Mouse (Mus musculus): Measurements from ENCODE around the gene Tmcc2. TPM values are rescaled to one million over a fixed set of nuclear protein-coding genes. Genes with fewer than 3 reads are reported as not detected.

Gene Tmcc2
- polyA plus RNA-seq, 1 experiment = 35.2 TPM

GRCm38 (mm10) chr1:132327477-132327876 lies 63.6 kb downstream of the Tmcc2 start:
- H3K4me3 ChIP-seq = no peak overlapping the region
- TF ChIP-seq MYOD1 (IDR thresholded peaks at IDR 0.05; ENCODE audit: control insufficient read depth in 1 of 3, insufficient read length in 2 of 3, low read depth in 2 of 3) (no peak), POLR2A (IDR thresholded peaks at IDR 0.05; ENCODE audit: insufficient read length, low read depth) (no peak), E2F4 (IDR thresholded peaks at IDR 0.05; ENCODE audit: insufficient read depth) (no peak), USF1 (IDR thresholded peaks at IDR 0.05; ENCODE audit: low read depth) (no peak), SRF (IDR thresholded peaks at IDR 0.05; ENCODE audit: control insufficient read depth, insufficient read length, low read depth) (no peak), TCF3 (IDR thresholded peaks at IDR 0.05; ENCODE audit: insufficient read length, low read depth) (no peak), CEBPB (IDR thresholded peaks at IDR 0.05; ENCODE audit: insufficient read depth, poor library complexity, severe bottlenecking) (no peak), REST (IDR thresholded peaks at IDR 0.05; ENCODE audit: insufficient read depth, insufficient read length) (no peak), POLR2AphosphoS2 (IDR thresholded peaks at IDR 0.05; ENCODE audit: insufficient read length, low read depth) (no peak), MYOG (IDR thresholded peaks at IDR 0.05; ENCODE audit: control insufficient read depth in 1 of 3, insufficient read depth in 1 of 3, insufficient read length in 2 of 3, low read depth in 2 of 3) (no peak), TCF12 (IDR thresholded peaks at IDR 0.05; ENCODE audit: insufficient read depth, poor library complexity, severe bottlenecking) (no peak), MAX (IDR thresholded peaks at IDR 0.05; ENCODE audit: low read depth) (no peak)
- no peaks in the 10 kb centered on the region for H3K27me3 ChIP-seq (ENCODE audit: control insufficient read depth, insufficient read depth, insufficient read length)
- H3K4me2 ChIP-seq (ENCODE audit: low read depth) = no peak overlapping the region
- peaks cover 4% of the 10 kb centered on the region for H3K79me2 ChIP-seq (ENCODE audit: control insufficient read depth, insufficient read depth)
- no peak overlapping the region for H3ac ChIP-seq (ENCODE audit: control insufficient read depth, insufficient read length)
- H3K36me3 ChIP-seq (ENCODE audit: control insufficient read depth, insufficient read depth) = peaks cover 35% of the 10 kb centered on the region

GRCm38 (mm10) chr1:132326777-132327176 lies 64.3 kb downstream of the Tmcc2 start:
- H3K36me3 ChIP-seq (ENCODE audit: control insufficient read depth, insufficient read depth) = peaks cover 34% of the 10 kb centered on the region
- no peak overlapping the region for H3K4me2 ChIP-seq (ENCODE audit: low read depth)
- H3K4me3 ChIP-seq = no peak overlapping the region
- peaks cover 4% of the 10 kb centered on the region for H3K79me2 ChIP-seq (ENCODE audit: control insufficient read depth, insufficient read depth)
- H3K27me3 ChIP-seq (ENCODE audit: control insufficient read depth, insufficient read depth, insufficient read length) = no peaks in the 10 kb centered on the region
- H3ac ChIP-seq (ENCODE audit: control insufficient read depth, insufficient read length) = no peak overlapping the region
- TF ChIP-seq TCF3 (IDR thresholded peaks at IDR 0.05; ENCODE audit: insufficient read length, low read depth) (no peak), TCF12 (IDR thresholded peaks at IDR 0.05; ENCODE audit: insufficient read depth, poor library complexity, severe bottlenecking) (no peak), E2F4 (IDR thresholded peaks at IDR 0.05; ENCODE audit: insufficient read depth) (no peak), USF1 (IDR thresholded peaks at IDR 0.05; ENCODE audit: low read depth) (no peak)

GRCm38 (mm10) chr1:132322711-132323542 lies 68.2 kb downstream of the Tmcc2 start:
- H3ac ChIP-seq (ENCODE audit: control insufficient read depth, insufficient read length) = no peak overlapping the region
- H3K4me3 ChIP-seq = no peak overlapping the region
- peaks cover 14% of the 10 kb centered on the region for H3K36me3 ChIP-seq (ENCODE audit: control insufficient read depth, insufficient read depth)
- no peak overlapping the region for H3K4me2 ChIP-seq (ENCODE audit: low read depth)
- H3K79me2 ChIP-seq (ENCODE audit: control insufficient read depth, insufficient read depth) = peaks cover 25% of the 10 kb centered on the region
- TF ChIP-seq CEBPB (IDR thresholded peaks at IDR 0.05; ENCODE audit: insufficient read depth, poor library complexity, severe bottlenecking) (no peak), TCF3 (IDR thresholded peaks at IDR 0.05; ENCODE audit: insufficient read length, low read depth) (no peak), REST (IDR thresholded peaks at IDR 0.05; ENCODE audit: insufficient read depth, insufficient read length) (no peak), SRF (IDR thresholded peaks at IDR 0.05; ENCODE audit: control insufficient read depth, insufficient read length, low read depth) (no peak), TCF12 (IDR thresholded peaks at IDR 0.05; ENCODE audit: insufficient read depth, poor library complexity, severe bottlenecking) (no peak), USF1 (IDR thresholded peaks at IDR 0.05; ENCODE audit: low read depth) (no peak), POLR2A (IDR thresholded peaks at IDR 0.05; ENCODE audit: insufficient read length, low read depth) (no peak), MAX (IDR thresholded peaks at IDR 0.05; ENCODE audit: low read depth) (no peak), E2F4 (IDR thresholded peaks at IDR 0.05; ENCODE audit: insufficient read depth) (no peak), MYOG (IDR thresholded peaks at IDR 0.05; ENCODE audit: control insufficient read depth in 1 of 3, insufficient read depth in 1 of 3, insufficient read length in 2 of 3, low read depth in 2 of 3) (no peak), MYOD1 (IDR thresholded peaks at IDR 0.05; ENCODE audit: control insufficient read depth in 1 of 3, insufficient read length in 2 of 3, low read depth in 2 of 3) (no peak), POLR2AphosphoS2 (IDR thresholded peaks at IDR 0.05; ENCODE audit: insufficient read length, low read depth) (no peak)
- H3K27me3 ChIP-seq (ENCODE audit: control insufficient read depth, insufficient read depth, insufficient read length) = no peaks in the 10 kb centered on the region

GRCm38 (mm10) chr1:132321821-132322580 lies 69.1 kb downstream of the Tmcc2 start:
- Histone ChIP-seq H3K27me3 (ENCODE audit: control insufficient read depth, insufficient read depth, insufficient read length) (no peaks in the 10 kb centered on the region), H3K79me2 (ENCODE audit: control insufficient read depth, insufficient read depth) (peaks cover 35% of the 10 kb centered on the region), H3K4me2 (ENCODE audit: low read depth) (no peak overlapping the region), H3K4me3 (no peak overlapping the region), H3K36me3 (ENCODE audit: control insufficient read depth, insufficient read depth) (peaks cover 9% of the 10 kb centered on the region), H3ac (ENCODE audit: control insufficient read depth, insufficient read length) (no peak overlapping the region)
- TF ChIP-seq USF1 (IDR thresholded peaks at IDR 0.05; ENCODE audit: low read depth) (no peak), POLR2A (IDR thresholded peaks at IDR 0.05; ENCODE audit: insufficient read length, low read depth) (no peak), MAX (IDR thresholded peaks at IDR 0.05; ENCODE audit: low read depth) (no peak), MYOD1 (IDR thresholded peaks at IDR 0.05; ENCODE audit: control insufficient read depth in 1 of 3, insufficient read length in 2 of 3, low read depth in 2 of 3) (no peak), CEBPB (IDR thresholded peaks at IDR 0.05; ENCODE audit: insufficient read depth, poor library complexity, severe bottlenecking) (no peak), REST (IDR thresholded peaks at IDR 0.05; ENCODE audit: insufficient read depth, insufficient read length) (no peak), TCF12 (IDR thresholded peaks at IDR 0.05; ENCODE audit: insufficient read depth, poor library complexity, severe bottlenecking) (no peak), TCF3 (IDR thresholded peaks at IDR 0.05; ENCODE audit: insufficient read length, low read depth) (no peak), SRF (IDR thresholded peaks at IDR 0.05; ENCODE audit: control insufficient read depth, insufficient read length, low read depth) (no peak), POLR2AphosphoS2 (IDR thresholded peaks at IDR 0.05; ENCODE audit: insufficient read length, low read depth) (no peak), E2F4 (IDR thresholded peaks at IDR 0.05; ENCODE audit: insufficient read depth) (no peak), MYOG (IDR thresholded peaks at IDR 0.05; ENCODE audit: control insufficient read depth in 1 of 3, insufficient read depth in 1 of 3, insufficient read length in 2 of 3, low read depth in 2 of 3) (no peak)
